Mouse (Mus musculus): Measurements from ENCODE around the gene Ybx2.
"Not testable (repeated sequence)": the region's sequence is repeated elsewhere in the genome, so short reads cannot be mapped to it uniquely, and the experiment has no call there.

Gene Ybx2

DNA sequence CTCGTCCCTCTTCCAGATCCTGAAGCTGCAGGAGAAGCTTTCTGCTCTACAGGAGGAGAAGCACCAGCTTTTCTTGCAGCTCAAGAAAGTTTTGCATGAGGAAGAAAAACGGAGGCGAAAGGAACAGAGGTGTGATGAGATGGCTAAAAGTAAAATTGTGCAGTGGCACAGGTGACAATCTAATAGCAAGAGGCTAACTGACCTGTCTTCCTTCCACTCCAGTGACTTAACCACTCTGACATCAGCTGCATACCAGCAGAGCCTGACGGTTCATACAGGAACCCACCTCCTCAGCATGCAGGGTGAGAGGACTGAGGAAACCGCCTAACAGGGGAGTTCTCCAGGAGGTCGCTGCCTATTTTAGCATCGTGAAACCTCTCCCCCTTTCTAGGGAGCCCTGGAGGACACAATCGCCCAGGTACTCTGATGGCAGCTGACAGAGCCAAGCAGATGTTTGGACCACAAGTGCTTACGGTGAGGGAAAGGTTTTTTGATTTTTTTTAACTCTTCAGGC lies 20.6 kb upstream of the Ybx2 start:
- DNase-seq (ENCODE audit: low spot score), result no peak

DNA sequence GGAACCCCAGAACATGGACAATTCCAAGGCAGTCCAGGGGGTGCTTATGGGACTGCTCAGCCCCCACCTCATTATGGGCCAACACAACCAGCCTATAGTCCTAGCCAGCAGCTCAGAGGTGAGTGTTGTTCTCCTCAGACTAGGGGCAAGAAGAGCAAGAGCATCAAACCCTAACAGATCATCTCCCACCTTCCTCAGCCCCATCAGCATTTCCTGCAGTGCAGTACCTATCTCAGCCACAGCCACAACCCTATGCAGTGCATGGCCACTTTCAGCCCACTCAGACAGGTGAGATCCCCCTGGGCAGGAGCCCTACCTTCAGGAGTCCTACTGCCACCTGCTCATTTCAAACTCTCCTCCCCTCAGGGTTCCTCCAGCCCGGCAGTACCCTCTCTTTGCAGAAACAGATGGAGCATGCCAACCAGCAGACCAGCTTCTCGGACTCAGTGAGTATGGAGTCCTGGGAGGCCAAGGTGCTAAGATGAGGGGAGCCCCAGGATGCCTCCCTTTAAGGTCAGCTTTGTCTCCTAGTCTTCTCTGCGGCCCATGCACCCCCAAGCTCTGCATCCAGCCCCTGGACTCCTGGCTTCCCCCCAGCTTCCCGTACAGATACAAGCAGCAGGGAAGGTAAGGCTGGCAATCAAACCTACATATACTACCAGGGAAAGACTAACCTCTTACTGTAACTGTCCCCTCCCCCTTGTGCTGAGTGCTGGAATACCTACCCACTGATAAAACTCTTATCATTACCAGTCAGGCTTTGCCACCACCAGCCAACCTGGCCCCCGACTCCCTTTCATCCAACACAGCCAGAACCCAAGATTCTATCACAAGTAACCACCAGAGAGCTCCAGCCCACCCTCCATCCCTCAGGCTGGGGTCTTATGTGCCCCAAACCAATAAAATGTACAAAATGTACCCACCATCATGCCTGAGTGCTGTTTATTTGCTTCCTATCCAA lies 19.6 kb upstream of the Ybx2 start:
- no peak for DNase-seq (ENCODE audit: low spot score)

DNA sequence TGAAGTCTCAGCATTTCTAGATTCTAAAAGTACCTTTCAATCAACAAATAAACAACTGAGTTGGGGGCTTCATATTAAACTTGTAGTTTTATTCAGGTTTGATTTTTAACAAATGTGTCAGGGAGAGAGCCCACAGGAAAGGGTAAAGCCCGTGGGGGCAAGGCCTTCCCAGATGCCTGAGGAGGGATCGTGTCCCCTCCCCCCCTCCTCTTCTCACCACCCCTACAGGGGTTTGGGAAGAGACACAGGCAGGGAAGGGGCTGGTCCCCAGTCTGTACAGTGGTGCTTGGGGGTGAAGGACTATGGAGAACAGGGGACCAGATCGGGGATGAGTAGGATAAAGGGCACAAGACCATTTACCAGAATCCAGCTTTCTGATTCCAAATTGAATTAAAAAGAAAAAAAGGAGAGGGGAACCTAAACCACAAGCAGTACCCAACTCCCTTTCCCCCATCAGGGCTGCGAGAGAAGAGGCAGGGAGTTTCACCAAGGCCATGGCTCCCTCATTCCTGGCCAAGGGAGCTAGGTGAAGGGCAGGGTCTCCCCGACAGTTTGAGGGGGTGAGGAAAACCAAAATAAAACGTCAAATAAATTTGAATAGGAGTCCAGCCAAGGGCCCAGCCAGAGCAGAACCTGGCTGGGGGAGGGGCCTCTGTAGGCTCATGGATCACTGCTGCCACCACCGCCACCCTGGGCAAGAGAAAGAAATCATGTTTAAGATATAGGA lies 18.8 kb upstream of the Ybx2 start:
- not testable (repeated sequence) for DNase-seq (ENCODE audit: low spot score)

DNA sequence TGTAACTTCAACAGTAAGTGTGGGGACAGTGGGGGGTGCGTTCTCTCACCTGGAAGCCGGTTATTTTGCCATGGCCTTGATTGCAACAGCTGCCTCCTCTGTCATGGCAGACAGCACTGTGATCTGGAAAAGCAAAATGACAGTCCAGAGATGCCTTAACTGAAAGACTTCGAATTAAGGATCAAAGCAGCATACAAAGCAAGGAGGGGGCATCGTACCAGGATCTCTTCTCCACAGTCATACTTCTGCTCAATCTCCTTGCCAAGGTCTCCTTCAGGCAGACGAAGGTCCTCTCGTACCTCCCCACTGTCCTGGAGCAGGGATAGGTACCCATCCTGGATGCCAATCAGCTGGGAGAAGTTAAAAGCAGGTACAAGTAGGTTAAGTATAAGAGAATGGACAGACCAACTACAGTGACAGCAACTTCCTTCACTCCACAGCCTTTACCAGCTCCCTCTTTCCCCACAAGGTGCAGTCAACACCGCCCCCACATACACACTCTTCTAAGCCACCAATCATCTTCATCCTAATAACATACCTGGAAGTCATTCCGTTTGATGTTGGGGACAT lies 18.1 kb upstream of the Ybx2 start:
- no peak for DNase-seq (ENCODE audit: low spot score)

DNA sequence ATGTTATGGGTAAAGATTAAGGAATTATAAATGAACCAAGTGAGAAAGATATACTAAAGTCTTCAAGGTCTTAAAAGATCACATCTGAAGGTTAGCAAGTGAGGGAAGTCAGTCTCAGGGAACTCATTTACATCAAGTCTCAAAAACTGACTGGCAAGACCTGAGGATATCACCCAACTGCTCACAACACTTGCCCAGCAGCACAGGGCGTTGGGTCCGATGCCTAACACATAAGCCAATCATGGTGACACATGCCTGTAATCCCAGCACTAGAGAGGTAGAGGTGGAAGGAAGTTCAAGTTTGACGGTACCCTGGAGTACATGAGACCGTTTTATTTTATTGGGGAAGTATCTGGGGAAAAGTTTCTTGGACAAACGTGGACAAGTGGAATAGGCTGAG lies 17.5 kb upstream of the Ybx2 start:
- no peak for DNase-seq (ENCODE audit: low spot score)

DNA sequence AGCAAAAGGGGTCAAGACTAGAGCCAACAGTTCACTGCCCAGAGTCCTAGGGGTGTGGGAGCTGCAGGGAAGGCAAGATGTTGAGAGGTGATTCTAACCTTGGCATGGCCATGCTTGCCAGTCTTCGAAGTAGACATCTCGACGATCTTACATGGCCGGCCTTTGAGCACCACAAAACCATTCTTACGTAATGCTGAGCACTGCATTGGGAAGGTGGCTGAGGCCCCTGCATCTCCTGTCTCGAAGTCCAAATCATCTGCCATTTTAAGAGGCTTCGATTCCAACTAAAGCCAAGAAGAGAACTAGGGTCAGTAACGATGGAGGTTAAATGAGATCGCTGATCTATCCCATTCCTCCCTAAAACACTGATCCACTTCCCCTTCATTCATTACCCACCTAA lies 16.5 kb upstream of the Ybx2 start:
- no peak for DNase-seq (ENCODE audit: low spot score)

DNA sequence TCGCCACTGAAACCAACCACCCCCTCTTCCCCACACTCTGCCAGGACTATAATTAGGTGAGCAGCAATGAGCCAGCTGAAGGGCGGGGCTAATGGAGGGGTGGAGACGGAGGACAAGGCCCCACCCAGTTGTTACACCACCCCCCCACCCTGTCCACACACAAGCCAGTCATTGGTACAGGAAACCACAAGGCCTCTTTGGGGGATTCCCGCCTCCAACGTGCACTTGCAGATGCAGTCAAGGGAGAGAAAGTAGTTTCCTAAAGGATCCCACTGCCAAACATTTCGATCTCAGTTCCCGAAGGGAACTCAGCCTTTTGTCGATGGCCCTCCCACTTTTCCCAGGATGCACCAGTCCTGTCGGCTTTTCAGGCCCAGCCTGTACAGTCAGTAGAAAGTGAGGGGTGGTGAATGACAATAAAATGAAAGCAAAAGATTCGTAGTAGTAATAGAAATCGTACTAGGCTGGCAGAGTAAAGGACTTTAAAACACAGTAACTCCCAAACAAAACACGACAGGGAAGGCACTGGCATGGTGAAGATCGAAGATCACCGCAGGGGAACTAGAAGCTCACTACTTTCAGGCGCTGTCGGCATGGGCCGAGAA lies 15.8 kb upstream of the Ybx2 start:
- peak; percentile 81 for DNase-seq (ENCODE audit: low spot score)

DNA sequence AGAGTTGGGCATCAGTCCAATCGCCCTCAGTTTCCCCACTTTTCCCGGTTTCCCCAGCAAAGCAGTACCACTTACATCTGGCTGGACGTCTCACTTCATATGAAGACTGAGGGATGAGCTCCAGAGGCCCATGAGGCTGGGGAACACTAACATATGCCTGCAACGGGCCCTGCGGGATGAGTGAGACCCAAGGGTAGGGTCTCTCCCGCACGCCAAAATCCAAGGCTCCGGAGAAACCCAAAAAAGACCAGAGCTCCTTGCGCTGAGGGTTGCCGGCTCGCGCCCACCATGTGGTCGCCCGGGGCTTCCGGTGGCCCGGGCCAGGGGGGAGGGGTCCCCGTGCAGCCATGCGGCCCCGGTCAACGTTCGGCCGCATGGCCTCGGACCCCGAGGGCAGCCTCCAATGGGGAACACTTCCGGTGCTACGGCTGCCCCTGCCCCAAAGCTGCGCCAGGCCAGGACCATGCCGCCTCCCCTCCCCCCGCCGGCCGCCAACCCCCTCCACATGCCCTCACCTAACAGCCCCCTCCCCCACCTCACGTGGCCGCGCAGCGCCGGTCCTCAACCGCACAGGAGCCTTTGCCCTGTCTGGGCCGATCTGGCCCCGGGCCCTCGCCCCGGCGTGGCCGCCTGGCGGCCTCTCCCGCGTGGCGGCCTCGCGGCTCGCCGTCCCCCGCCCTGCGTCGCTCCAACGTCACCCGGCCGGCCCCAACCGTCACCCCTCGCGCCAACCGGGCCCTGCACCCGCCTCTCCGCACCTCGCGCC lies 15.1 kb upstream of the Ybx2 start:
- DNase-seq (ENCODE audit: low spot score), result no peak

DNA sequence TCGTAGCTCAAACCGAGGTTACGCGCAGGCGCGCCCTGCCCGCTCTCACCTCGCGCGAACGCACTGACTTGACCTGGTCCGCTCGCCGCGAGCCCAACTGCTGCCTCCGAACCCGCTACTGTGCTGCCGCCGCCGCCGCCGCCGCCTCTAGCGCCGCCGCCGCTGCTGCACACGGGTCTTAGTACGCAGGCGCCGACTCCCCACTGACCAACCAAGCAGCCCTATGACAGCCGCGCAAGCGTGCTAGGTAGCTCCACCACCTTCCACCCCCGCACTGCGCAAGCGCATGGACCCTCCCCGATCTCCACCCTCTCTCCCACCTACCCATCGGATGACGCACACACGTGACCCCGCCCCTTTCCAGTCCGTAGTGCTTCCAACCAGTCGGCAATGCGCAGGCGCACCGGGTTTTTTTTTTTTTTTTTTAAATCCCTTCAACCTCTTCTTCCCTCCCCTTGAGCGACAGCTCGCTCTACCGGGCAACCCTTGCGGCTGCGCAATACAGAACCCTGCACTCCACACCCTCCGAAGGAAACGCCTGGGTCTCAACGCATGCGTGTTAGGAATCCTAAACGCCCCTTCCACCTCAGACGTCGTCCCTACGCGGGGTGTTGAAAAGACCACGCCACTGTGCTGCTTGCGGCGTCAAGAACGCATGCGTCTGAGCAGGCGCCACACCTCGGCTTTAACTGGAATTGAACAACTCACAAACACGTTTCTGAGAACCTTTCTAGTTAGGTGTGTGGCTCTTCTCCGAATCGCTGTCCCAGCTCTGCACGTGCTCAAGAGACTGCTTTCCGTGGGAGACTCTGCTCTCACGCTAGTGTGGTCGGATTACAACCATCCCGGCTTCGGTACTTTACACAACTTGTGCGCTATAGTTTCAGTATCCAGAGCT lies 14.2 kb upstream of the Ybx2 start, which contains the start of gene Eif5a:
TSS of gene Eif5a (minus strand) at position 845 of the 898 bp plus-strand sequence.
- peak; percentile 100 for DNase-seq (ENCODE audit: low spot score)

DNA sequence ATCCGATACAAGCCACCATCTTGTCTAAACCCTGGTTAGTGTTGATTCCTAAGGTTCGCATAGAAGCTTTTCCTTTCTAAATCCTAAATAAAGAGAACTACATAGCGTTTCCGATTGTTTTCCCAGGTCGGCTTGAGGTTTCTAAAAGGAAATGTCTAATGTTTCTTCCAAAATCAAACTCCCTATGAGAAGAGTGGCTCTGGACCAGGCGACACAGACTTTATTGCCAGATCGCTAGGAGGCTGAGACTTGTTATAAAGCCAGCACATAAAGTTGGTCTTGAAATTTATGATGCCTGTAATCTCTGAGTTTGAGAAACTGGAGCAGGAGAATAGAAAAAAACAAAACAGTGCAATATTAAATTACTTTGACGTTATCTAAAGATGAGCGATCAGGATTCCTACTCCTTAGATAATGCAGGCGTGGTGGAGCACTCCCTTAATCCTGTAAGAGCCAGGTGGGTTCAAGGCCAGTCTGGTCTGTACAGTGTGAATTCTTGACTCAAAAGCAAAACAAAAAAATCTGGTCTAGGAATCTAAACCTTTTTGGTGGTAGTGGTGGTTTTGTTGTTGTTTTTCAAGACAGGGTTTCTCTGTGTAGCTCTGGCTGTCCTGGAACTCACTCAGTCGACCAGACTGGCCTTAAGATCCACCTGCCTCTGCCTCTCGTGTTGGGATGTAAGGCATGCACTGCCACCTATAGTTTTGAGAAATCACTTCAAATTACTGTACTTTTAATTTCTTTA lies 13.4 kb upstream of the Ybx2 start:
- DNase-seq (ENCODE audit: low spot score), result no peak

DNA sequence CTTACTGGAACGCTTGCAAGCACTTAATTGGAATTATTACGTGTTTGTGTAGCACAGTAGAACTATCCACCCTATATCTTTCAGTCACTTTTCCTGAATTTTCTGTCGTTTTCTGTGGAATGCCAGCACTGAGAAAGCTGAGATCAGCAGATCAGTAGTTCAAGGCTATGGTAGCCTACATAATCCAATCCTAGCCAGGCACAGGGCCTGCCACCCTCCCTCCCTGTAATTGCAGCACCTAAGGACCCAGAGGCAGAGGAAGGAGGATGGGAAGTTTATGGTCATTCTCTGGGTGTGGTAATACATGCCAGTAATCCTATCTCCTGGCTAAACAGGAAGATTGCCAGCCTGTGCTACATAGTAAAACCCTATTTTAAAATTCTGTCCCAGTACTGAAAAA lies 12.8 kb upstream of the Ybx2 start:
- DNase-seq (ENCODE audit: low spot score), result no peak

DNA sequence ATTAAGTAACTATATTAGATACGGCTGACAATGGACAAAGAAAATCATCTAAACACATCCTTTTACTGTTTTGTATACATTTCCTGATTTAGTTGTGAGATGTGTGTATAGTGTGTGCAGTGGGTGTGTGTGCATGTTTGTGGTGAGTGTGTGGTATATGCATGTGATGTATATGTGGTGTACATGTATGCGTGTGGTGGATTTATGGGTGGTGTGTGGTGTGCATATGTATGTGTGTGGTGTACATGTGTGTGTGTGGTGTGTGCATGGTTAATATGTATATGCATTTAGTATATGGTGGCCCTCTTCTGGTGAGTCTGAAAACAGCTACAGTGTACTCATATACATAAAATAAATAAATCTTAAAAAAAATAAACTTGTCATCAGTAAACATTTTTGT lies 8.1 kb upstream of the Ybx2 start:
- no peak for DNase-seq (ENCODE audit: low spot score)

DNA sequence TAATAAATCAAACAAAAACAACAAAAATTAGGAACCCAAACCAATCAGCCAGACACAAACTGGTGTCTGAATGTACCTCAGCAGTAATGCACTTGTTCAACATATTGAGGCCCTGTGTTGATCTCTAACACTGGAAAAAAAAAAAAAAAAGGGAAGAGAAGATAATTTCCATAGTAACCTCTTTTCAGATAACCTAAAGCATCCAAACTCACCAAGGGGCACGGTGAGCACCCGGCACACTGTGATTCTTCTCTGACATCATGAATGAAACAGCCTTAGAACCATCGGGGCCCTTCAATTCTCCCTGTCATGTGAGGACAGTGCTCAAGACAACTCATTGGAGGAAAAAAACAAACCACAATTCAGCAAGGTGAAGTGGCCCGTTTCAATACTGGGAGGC lies 5.9 kb upstream of the Ybx2 start:
- no peak for DNase-seq (ENCODE audit: low spot score)

DNA sequence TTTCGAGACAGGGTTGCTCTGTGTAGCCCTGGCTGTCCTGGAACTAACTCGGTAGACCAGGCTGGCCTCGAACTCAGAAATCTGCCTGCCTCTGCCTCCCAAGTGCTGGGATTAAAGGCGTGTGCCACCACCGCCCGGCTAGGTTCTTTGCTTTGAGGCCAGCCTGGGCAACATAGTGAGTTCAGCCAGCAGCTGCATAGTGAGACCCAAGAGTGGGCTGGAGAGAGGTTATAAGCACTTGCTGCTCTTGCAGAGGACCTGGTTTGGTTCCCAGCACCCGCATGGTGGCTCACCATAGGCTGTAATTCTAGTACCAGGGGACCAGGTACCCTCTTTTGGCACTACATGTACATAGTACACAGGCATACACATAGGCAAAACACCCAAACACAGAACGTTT lies 5.4 kb upstream of the Ybx2 start:
- not testable (repeated sequence) for DNase-seq (ENCODE audit: low spot score)

DNA sequence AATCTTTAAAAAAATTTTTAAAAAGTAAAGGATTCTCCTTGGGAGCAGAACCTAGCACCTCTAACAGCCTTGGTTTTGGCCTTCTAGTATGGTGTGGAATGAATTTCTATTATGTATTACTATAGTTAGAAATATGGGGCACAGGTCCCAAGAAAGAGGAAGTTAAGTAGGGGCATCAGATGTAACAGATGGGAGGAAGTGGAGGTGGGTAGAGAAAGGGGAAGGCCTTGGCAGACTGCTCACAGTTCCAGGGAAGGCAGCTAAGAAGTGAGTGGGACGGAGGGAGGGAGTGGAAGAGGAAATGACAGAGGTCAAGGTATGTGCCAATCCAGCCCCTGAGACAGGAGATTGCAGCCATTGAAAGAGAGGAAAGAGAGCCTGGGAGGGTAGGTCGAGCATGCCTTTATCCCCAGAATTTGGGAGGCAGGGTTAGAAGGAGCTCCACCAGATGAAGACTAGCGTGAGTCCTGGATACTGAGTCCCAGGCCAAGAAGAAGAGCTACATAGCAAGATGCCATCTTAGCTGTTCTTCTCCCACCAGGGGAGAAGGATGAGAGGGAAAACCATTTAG lies 4.5 kb upstream of the Ybx2 start:
- DNase-seq (ENCODE audit: low spot score), result no peak

DNA sequence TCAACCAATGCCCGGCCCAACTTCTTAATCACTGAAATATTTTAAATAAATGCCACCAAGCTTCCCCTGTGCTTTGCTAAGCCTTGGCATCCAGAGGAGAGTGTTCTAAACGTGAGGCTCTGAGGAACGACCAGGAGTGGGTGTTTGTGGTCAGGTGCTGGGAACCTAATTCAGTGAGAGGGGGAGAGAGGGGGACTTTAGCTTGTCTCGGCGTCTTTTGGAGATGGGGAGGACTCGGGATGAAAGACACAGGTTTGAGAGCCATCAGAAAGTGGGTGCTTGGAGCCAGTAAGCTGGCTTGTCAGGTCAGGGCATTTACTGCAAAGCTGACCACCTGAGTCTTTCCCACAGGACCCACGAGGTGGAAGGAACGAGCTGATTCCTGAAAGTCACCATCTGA lies 3.8 kb upstream of the Ybx2 start:
- no peak for DNase-seq (ENCODE audit: low spot score)

DNA sequence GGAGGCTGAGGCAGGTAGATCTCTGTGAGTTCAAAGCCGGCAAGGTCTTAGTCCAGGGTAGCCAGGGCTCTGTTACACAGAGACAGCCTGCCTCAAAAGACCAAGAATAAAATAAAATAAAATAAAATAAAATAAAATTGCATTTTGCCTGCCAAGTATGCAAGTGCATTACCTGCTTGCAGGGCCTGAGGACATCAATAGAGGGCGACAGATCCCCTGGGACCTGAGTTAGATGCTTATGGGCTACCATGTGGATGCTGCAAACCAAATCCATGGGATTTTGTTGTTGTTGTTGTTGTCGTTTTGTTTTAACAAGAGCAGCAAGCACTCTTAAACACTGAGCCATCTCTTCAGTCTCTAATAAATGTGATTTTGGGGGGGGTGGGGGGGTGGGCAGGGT lies 3.3 kb upstream of the Ybx2 start:
- no peak for DNase-seq (ENCODE audit: low spot score)

DNA sequence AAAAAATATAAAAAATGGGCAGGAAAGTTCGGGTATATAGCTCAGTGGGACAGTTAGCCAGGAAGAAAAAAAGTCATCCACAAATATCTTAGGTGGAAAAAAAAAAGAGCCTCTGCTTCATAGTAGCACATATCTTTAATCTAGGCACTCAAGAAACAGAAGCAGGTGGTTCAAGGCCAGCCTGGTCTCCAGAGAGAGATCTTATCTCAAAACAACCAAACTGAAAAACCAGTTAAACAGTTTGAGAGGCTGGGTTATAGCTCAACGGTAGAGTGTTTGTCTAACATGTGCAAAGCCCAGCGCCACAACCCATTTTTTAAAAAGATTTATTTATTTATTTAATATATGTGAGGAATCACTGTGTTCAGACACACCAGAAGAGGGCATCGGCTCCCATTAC lies 2.5 kb upstream of the Ybx2 start:
- no peak for DNase-seq (ENCODE audit: low spot score)

DNA sequence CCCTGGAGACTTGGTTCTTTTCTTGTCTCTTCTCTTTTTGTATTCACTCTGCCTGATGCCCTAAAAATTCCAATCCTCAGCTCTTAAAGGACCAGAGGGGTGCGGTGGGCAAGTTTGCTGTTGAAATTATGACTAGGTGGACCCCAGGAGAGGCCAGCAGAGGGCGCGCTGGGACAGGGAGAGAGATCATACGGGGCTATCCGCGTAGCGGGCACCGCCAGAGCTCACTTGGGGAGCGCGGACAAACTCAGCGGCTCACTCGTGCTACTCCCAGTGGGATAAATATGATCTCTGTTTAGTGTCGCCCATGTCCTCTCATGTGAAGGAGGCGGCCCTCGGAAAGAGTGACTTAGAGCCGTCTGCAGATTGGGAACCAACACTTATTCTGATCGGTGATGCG lies 1.4 kb upstream of the Ybx2 start:
- DNase-seq (ENCODE audit: low spot score), result peak; percentile 95
